Mouse (Mus musculus): Measurements from ENCODE around the gene Sbk2.

GRCm38 (mm10) chr7:4938456-4938855 is 25.8 kb downstream of the Sbk2 start:
- TF ChIP-seq CTCF (IDR thresholded peaks at IDR 0.05; ENCODE audit: low read depth) (peak; percentile 96), EP300 (IDR thresholded peaks at IDR 0.05; ENCODE audit: low read depth) (no peak)
